Mouse (Mus musculus): ENCODE data around the gene Chst10.
A peak's percentile ranks its signal among the peaks of the same experiment; 100 is the strongest.

The Chst10 gene

DNA sequence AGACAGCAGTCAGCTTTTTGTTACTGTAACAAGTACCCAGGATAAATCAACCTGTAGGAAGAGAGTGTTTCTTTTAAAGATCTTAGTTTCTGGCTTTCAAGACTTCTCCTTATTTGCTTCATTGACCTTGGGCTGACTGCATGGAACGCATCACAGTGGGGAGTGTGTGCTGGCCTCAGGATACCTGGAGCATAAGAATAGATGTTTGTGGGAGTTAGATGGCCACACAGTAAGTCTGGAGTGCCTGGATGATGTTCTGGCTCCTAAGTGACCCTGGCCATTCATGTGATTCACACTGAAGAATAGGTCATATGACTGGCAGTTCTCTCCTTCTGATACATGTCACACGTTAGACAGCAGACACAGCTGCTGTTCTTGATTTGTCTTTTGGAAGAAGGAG lies 6.0 kb upstream of the Chst10 start:
- Histone ChIP-seq H3K36me3 (ENCODE audit: insufficient read depth, low read length) (no peaks in the 10 kb centered on the region), H3K4me3 (replicated peaks; ENCODE audit: low read length) (no peak overlapping the region), H3K4me1 (replicated peaks; ENCODE audit: low read depth, low read length) (peaks cover 26% of the 10 kb centered on the region), H3K27me3 (ENCODE audit: insufficient read depth, low read length) (peaks cover 9% of the 10 kb centered on the region; the same call in 1 of the 2 replicates), H3K9me3 (ENCODE audit: low read length) (peaks cover 7% of the 10 kb centered on the region; the same call in 1 of the 2 replicates)
- no peak for TF ChIP-seq CTCF (conservative IDR thresholded peaks at IDR 0.05; ENCODE audit: low read length)
- peak; percentile 91 for TF ChIP-seq NANOG (IDR thresholded peaks at IDR 0.05; ENCODE audit: borderline replicate concordance, low read length)

DNA sequence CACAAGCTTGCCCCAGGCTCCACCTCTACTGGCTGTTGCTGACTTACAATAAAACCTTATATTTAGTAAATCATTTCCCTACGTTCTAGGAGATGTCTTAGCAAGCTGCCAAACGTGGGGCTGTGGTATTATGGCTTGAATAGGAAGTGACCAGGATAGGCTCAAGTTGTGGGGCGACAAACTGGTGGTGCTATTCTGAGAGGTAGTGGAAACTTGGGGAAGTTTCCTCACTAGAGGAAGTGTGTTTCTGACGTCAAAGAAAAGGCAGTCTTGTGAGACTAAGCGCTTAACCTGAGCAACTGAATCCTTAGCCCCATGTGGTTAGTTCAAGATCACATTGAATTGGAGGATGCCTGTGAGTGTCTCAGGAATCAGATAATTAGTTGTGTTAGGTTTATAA lies 4.6 kb upstream of the Chst10 start:
- H3K4me3 ChIP-seq (replicated peaks; ENCODE audit: low read length) = no peak overlapping the region
- peaks cover 32% of the 10 kb centered on the region for H3K4me1 ChIP-seq (replicated peaks; ENCODE audit: low read depth, low read length)
- peaks cover 7% of the 10 kb centered on the region; the same call in 1 of the 2 replicates for H3K9me3 ChIP-seq (ENCODE audit: low read length)
- no peaks in the 10 kb centered on the region for H3K36me3 ChIP-seq (ENCODE audit: insufficient read depth, low read length)
- peaks cover 15% of the 10 kb centered on the region; the same call in 1 of the 2 replicates for H3K27me3 ChIP-seq (ENCODE audit: insufficient read depth, low read length)
- TF ChIP-seq CTCF (conservative IDR thresholded peaks at IDR 0.05; ENCODE audit: low read length) (no peak), NANOG (IDR thresholded peaks at IDR 0.05; ENCODE audit: borderline replicate concordance, low read length) (no peak), POU5F1 (IDR thresholded peaks at IDR 0.05; ENCODE audit: borderline replicate concordance, low read length) (no peak)

DNA sequence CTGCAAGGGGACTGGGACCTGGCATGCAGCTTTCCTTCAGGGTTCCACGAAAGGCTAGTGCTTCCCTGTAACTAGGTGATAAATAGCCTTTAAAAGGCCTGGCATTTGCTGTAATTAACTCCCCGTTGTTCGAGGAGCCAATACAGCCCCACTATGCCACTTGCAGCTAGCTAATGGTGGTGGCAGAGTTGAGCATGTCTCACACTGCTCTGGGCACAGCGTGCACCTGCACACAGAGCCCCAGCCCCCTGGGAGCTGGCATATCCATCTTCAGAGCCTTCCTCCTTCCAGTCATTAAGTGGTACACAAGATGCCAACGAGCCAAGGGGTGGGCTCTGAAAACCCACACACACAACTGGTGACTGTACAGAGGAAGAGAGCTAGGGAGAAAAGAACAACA lies 4.9 kb downstream of the Chst10 start:
- Histone ChIP-seq H3K36me3 (ENCODE audit: insufficient read depth, low read length) (peaks cover 33% of the 10 kb centered on the region), H3K4me1 (replicated peaks; ENCODE audit: low read depth, low read length) (peaks cover 4% of the 10 kb centered on the region), H3K27me3 (ENCODE audit: insufficient read depth, low read length) (peaks cover 8% of the 10 kb centered on the region; the same call in 1 of the 2 replicates), H3K9me3 (ENCODE audit: low read length) (no peaks in the 10 kb centered on the region), H3K4me3 (replicated peaks; ENCODE audit: low read length) (no peak overlapping the region)
- TF ChIP-seq CTCF (conservative IDR thresholded peaks at IDR 0.05; ENCODE audit: low read length) (no peak), NANOG (IDR thresholded peaks at IDR 0.05; ENCODE audit: borderline replicate concordance, low read length) (no peak), POU5F1 (IDR thresholded peaks at IDR 0.05; ENCODE audit: borderline replicate concordance, low read length) (no peak)

DNA sequence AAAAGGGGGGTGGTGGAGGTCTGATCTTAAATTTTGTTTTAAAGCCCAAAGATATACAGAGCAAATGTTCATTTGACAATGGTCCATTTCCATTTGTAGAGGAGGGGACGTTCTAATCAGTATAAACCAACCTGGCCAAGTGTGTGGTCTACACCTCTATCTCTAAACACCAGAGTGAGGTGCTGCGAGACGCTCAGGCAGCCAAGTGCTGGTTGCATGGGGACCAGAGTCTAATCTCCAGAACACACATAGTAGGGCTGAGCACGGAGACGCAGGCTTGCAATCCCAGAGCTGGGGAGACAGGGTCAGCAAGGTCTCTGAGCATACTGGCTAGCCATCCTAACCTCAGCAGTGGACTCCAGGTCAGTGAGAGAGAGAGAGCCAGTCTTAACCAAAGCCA lies 6.5 kb downstream of the Chst10 start:
- Histone ChIP-seq H3K36me3 (ENCODE audit: insufficient read depth, low read length) (peaks cover 33% of the 10 kb centered on the region), H3K27me3 (ENCODE audit: insufficient read depth, low read length) (peaks cover 8% of the 10 kb centered on the region; the same call in 1 of the 2 replicates), H3K4me3 (replicated peaks; ENCODE audit: low read length) (no peak overlapping the region), H3K4me1 (replicated peaks; ENCODE audit: low read depth, low read length) (peaks cover 15% of the 10 kb centered on the region), H3K9me3 (ENCODE audit: low read length) (no peaks in the 10 kb centered on the region)
- TF ChIP-seq POU5F1 (IDR thresholded peaks at IDR 0.05; ENCODE audit: borderline replicate concordance, low read length) (no peak), NANOG (IDR thresholded peaks at IDR 0.05; ENCODE audit: borderline replicate concordance, low read length) (no peak), CTCF (conservative IDR thresholded peaks at IDR 0.05; ENCODE audit: low read length) (no peak)

DNA sequence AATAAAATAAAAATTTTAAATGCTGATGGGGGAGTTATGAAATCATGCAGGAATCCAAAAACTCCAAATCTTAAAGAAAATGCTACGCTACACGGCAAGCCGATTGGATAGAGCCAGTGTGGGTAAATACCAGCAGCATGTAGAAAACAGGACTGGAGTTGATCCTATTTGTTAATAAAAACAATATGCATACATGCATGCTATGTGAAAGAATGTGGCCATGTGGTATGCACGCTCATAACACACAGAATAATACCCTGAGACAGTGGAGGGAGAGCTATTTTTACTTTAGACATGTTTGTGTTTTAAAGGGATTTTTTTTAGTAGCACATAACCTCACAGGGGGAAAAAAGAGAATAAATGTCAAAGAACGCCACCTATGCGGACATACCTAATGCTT lies 9.2 kb downstream of the Chst10 start:
- no peak overlapping the region for H3K4me3 ChIP-seq (replicated peaks; ENCODE audit: low read length)
- TF ChIP-seq CTCF (conservative IDR thresholded peaks at IDR 0.05; ENCODE audit: low read length) (no peak), NANOG (IDR thresholded peaks at IDR 0.05; ENCODE audit: borderline replicate concordance, low read length) (no peak), POU5F1 (IDR thresholded peaks at IDR 0.05; ENCODE audit: borderline replicate concordance, low read length) (no peak)
- peaks cover 32% of the 10 kb centered on the region for H3K4me1 ChIP-seq (replicated peaks; ENCODE audit: low read depth, low read length)
- H3K27me3 ChIP-seq (ENCODE audit: insufficient read depth, low read length) = no peaks in the 10 kb centered on the region
- peaks cover 28% of the 10 kb centered on the region for H3K36me3 ChIP-seq (ENCODE audit: insufficient read depth, low read length)
- no peaks in the 10 kb centered on the region for H3K9me3 ChIP-seq (ENCODE audit: low read length)

DNA sequence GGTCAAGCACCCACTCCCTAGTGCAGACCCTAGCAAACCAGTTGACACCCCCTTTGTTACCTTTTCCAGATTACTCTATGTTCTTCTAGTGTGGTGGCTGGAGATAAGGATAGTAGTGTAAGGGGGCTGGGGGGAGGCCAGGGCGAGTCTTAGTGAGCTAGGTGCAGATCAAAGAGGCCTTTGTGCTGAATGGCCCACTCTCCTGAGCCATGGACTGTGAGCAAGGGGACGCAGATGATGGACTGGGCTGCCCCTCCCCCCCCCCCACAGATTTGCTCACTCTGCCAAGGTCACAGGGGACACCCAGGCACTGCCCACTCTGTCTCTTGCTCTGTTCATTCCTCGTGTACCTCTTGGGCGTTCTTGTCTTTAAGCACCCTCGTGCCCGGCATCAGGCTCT lies 10.9 kb downstream of the Chst10 start:
- Histone ChIP-seq H3K4me1 (replicated peaks; ENCODE audit: low read depth, low read length) (peaks cover 42% of the 10 kb centered on the region), H3K9me3 (ENCODE audit: low read length) (no peaks in the 10 kb centered on the region), H3K27me3 (ENCODE audit: insufficient read depth, low read length) (no peaks in the 10 kb centered on the region), H3K4me3 (replicated peaks; ENCODE audit: low read length) (no peak overlapping the region), H3K36me3 (ENCODE audit: insufficient read depth, low read length) (0 out of 2 replicates have a peak, but pooled peaks cover 21% of the 10 kb centered on the region)
- TF ChIP-seq POU5F1 (IDR thresholded peaks at IDR 0.05; ENCODE audit: borderline replicate concordance, low read length) (no peak), CTCF (conservative IDR thresholded peaks at IDR 0.05; ENCODE audit: low read length) (no peak), NANOG (IDR thresholded peaks at IDR 0.05; ENCODE audit: borderline replicate concordance, low read length) (no peak)

DNA sequence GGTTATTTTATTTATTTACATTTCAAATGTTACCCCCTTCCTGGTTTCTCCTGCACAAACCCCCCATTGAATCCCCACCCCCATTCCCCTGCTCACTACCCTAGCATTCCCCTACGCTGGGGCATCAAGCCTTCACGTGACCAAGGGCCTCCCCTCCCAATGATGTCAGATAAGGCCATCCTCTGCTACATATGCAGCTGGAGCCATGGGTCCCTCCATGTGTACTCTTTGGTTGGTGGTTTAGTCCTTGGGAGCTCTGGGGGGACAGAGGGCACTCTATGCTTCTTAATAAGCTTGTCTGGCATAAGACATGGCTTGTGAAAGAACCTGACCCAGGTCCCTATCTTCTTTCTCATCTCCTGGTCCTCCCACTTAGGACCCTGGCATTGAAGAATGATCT lies 11.4 kb downstream of the Chst10 start:
- 0 out of 2 replicates have a peak, but pooled peaks cover 19% of the 10 kb centered on the region for H3K36me3 ChIP-seq (ENCODE audit: insufficient read depth, low read length)
- TF ChIP-seq POU5F1 (IDR thresholded peaks at IDR 0.05; ENCODE audit: borderline replicate concordance, low read length) (no peak), NANOG (IDR thresholded peaks at IDR 0.05; ENCODE audit: borderline replicate concordance, low read length) (no peak), CTCF (conservative IDR thresholded peaks at IDR 0.05; ENCODE audit: low read length) (no peak)
- H3K27me3 ChIP-seq (ENCODE audit: insufficient read depth, low read length) = no peaks in the 10 kb centered on the region
- H3K9me3 ChIP-seq (ENCODE audit: low read length) = no peaks in the 10 kb centered on the region
- peaks cover 42% of the 10 kb centered on the region for H3K4me1 ChIP-seq (replicated peaks; ENCODE audit: low read depth, low read length)
- no peak overlapping the region for H3K4me3 ChIP-seq (replicated peaks; ENCODE audit: low read length)

DNA sequence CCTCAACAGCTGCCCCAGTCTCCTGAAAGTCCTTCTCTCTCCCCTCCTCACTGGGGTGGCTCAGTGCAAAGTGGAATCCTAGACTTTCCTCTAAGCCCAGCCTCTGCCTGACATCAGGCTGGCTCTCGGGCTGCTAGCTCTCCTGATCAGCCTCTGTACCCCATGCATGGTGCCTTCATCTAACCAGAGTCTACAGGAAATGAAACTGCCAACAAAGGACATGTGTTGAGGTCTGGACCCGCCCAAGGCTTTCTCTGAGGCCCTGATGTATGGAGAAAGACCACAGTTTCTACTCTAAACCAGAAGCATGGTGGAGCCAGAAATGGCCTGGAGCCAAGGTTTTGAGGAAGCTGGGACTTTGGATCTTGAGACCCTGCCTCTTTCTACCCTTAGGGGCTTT lies 12.0 kb downstream of the Chst10 start:
- Histone ChIP-seq H3K27me3 (ENCODE audit: insufficient read depth, low read length) (no peaks in the 10 kb centered on the region), H3K36me3 (ENCODE audit: insufficient read depth, low read length) (0 out of 2 replicates have a peak, but pooled peaks cover 16% of the 10 kb centered on the region), H3K9me3 (ENCODE audit: low read length) (no peaks in the 10 kb centered on the region), H3K4me1 (replicated peaks; ENCODE audit: low read depth, low read length) (peaks cover 42% of the 10 kb centered on the region), H3K4me3 (replicated peaks; ENCODE audit: low read length) (no peak overlapping the region)
- TF ChIP-seq CTCF (conservative IDR thresholded peaks at IDR 0.05; ENCODE audit: low read length) (no peak), NANOG (IDR thresholded peaks at IDR 0.05; ENCODE audit: borderline replicate concordance, low read length) (no peak), POU5F1 (IDR thresholded peaks at IDR 0.05; ENCODE audit: borderline replicate concordance, low read length) (no peak)

DNA sequence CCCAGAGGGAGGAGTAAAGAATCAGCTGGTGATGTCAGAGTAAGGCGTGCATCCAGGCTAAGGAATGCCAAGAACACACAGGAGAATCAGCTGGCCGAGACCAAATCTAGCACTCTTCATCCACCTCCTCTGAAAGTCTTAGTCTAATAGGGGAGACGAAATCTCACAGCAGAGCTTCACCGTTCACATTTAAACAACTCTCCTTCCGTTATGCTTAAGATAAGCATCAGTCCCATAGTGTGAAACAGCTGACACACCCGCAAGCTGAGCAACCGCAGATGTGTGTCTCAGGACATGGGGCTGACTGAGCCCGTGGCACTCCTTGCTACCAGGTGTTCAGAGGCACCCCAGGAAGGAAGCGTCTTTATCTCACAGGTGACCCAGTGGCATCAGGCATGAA lies 14.2 kb downstream of the Chst10 start:
- TF ChIP-seq CTCF (conservative IDR thresholded peaks at IDR 0.05; ENCODE audit: low read length) = no peak
- no peak for TF ChIP-seq NANOG (IDR thresholded peaks at IDR 0.05; ENCODE audit: borderline replicate concordance, low read length)
- TF ChIP-seq POU5F1 (IDR thresholded peaks at IDR 0.05; ENCODE audit: borderline replicate concordance, low read length) = no peak
- Histone ChIP-seq H3K27me3 (ENCODE audit: insufficient read depth, low read length) (no peaks in the 10 kb centered on the region), H3K9me3 (ENCODE audit: low read length) (peaks cover 5% of the 10 kb centered on the region; the same call in 1 of the 2 replicates), H3K36me3 (ENCODE audit: insufficient read depth, low read length) (0 out of 2 replicates have a peak, but pooled peaks cover 11% of the 10 kb centered on the region), H3K4me3 (replicated peaks; ENCODE audit: low read length) (no peak overlapping the region), H3K4me1 (replicated peaks; ENCODE audit: low read depth, low read length) (peaks cover 42% of the 10 kb centered on the region)

Data from E14TG2a.4 (cell line).